Mouse (Mus musculus): ENCODE results near the gene Diaph2.

GRCm38 (mm10) chrX:130403214-130403613 lies 653.7 kb downstream of the Diaph2 start:
- TF ChIP-seq CTCF (IDR thresholded peaks at IDR 0.05; ENCODE audit: control insufficient read depth, insufficient read depth, insufficient read length) (no peak), USF1 (IDR thresholded peaks at IDR 0.05; ENCODE audit: low read depth) (no peak), MAX (IDR thresholded peaks at IDR 0.05) (no peak), CEBPB (IDR thresholded peaks at IDR 0.05; ENCODE audit: low read depth) (no peak)
